Comparison of ENCODE assay signal across 19 mouse cellular contexts in the genomic region with DNA sequence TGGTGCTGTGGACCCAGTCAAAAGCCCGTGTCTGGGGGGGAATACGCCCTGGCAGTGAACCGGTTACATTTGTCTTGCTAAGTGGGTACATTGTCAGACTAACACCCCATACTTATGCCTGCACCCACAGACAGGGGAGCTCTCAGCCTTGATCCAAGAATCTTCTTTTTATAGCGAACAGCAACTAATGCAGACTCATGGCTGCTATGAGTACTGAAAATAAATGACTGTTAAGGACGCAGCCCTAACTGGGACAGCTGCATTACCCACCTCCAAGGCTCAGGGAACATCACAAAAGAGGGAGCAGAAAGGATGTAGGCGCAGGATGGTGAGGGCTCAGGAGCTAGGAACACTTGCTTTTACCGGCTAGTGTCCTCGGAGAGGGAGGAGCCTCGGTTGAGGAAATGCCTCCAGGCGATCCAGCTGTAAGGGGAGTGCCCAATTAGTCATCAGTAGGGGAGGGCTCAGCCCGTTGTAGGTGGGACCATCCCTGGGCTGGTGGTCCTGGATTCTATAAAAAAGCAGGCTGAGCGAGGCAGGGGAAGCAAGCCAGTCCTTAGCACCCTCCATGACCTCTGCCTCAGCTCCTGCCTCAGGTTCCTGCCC. TPM values are rescaled to one million over a fixed set of nuclear protein-coding genes. Genes with fewer than 3 reads are reported as not detected.
A peak's percentile ranks its signal among the peaks of the same experiment; 100 is the strongest.
DNase-seq lines count a peak whose midpoint lies in the region; ATAC-seq and TF ChIP-seq lines count a peak whose summit lies in the region.
"Had no signal": no experiment of that assay in that cellular context is flagged by ENCODE, and none has a peak within 500 bp of the region (broad histone marks: within the 10 kb centered on the region; RNA-seq: fewer than 3 reads in every experiment).

No protein-coding gene starts in this region.

- 29% methylated on average over 12 of the region's 12 CpGs for WGBS in olfactory bulb, adult 2 months
- WGBS in cerebellum, adult 2 months = 56% methylated on average over 12 of the region's 12 CpGs
- 49% methylated on average over 12 of the region's 12 CpGs for WGBS in hindbrain, postnatal 0 days

- no peak overlapping the region for H3K4me3 ChIP-seq in left cerebral cortex, adult 2 months
- no peak overlapping the region for H3K4me3 ChIP-seq in ES-Bruce4 (ENCODE audit: low read depth, low read length)
- H3K4me3 ChIP-seq in olfactory bulb, adult 2 months (ENCODE audit: insufficient read depth, low read depth, low read length) = no peak overlapping the region
- no peak overlapping the region for H3K4me3 ChIP-seq in cerebellum, adult 2 months (replicated peaks; ENCODE audit: insufficient read depth, low read depth, low read length)
- no peak overlapping the region for H3K4me3 ChIP-seq in hindbrain, postnatal 0 days (ENCODE audit: low read length)
- H3K4me3 ChIP-seq: embryonic facial prominence, embryonic 13.5 days; hindbrain, embryonic 12.5 days had no signal

- peak in 1 of 2 experiments; percentile 44 for DNase-seq in left cerebral cortex, adult 2 months (ENCODE audit: extremely low spot score in 1 of 2, low spot score in 2 of 2)
- no peak for DNase-seq in left cerebral cortex, postnatal 10 days (ENCODE audit: extremely low spot score in 1 of 2, low spot score in 2 of 2)
- DNase-seq in R1 (ENCODE audit: low read depth, low spot score) = peak; percentile 83
- DNase-seq in cerebellum, adult 2 months = no peak
- DNase-seq in hindbrain, postnatal 0 days (ENCODE audit: low spot score) = no peak
- DNase-seq: adrenal gland, postnatal 14 days; cerebellum, adult 8-10 months; gastrocnemius, postnatal 36 days; heart, postnatal 10 days; lung, embryonic 14.5 days; thymus, adult 18-20 months had no signal

- intact Hi-C loops in left cerebral cortex, adult 2 months (cut with DNase I) = loop anchor here (1.0 kb wide), 1 partner anchor 18 kb away; no protein-coding TSS in a partner anchor
- intact Hi-C loops in left cerebral cortex, postnatal 10 days (cut with DNase I) = no loop called here

- no peak overlapping the region for H3K4me2 ChIP-seq in hindbrain, postnatal 0 days (ENCODE audit: low read depth, low read length)
- H3K4me2 ChIP-seq: embryonic facial prominence, embryonic 13.5 days; hindbrain, embryonic 12.5 days; liver, embryonic 11.5 days; lung, embryonic 14.5 days had no signal

- TF ChIP-seq POLR2A in ES-Bruce4 (IDR thresholded peaks at IDR 0.05; ENCODE audit: insufficient read depth, low read length) = no peak
- no peak for TF ChIP-seq POLR2A in olfactory bulb, adult 2 months (IDR thresholded peaks at IDR 0.05; ENCODE audit: insufficient read depth, low read depth, low read length)
- no peak for TF ChIP-seq POLR2A in cerebellum, adult 2 months (IDR thresholded peaks at IDR 0.05; ENCODE audit: borderline replicate concordance, insufficient read depth, low read length)

- no peaks in the 10 kb centered on the region for H3K4me1 ChIP-seq in ES-Bruce4 (ENCODE audit: control insufficient read depth, insufficient read depth, low read length)
- peaks cover 29% of the 10 kb centered on the region for H3K4me1 ChIP-seq in olfactory bulb, adult 2 months (ENCODE audit: control insufficient read depth, insufficient read depth, low read length)
- peaks cover 23% of the 10 kb centered on the region for H3K4me1 ChIP-seq in cerebellum, adult 2 months (ENCODE audit: control insufficient read depth, insufficient read depth, low read length)
- H3K4me1 ChIP-seq in hindbrain, postnatal 0 days (ENCODE audit: insufficient read depth, low read length) = no peaks in the 10 kb centered on the region
- H3K4me1 ChIP-seq: embryonic facial prominence, embryonic 13.5 days; hindbrain, embryonic 12.5 days had no signal

- no peak overlapping the region for H3K9ac ChIP-seq in ES-Bruce4 (ENCODE audit: low read depth, poor library complexity, severe bottlenecking)
- H3K9ac ChIP-seq in hindbrain, postnatal 0 days (replicated peaks; ENCODE audit: low read length) = no peak overlapping the region
- H3K9ac ChIP-seq: embryonic facial prominence, embryonic 13.5 days; hindbrain, embryonic 12.5 days; lung, embryonic 14.5 days had no signal

- no peaks in the 10 kb centered on the region for H3K9me3 ChIP-seq in ES-Bruce4 (replicated peaks; ENCODE audit: control insufficient read depth, insufficient read depth, low read length, poor library complexity, severe bottlenecking)
- H3K9me3 ChIP-seq in hindbrain, postnatal 0 days (ENCODE audit: low read length) = no peaks in the 10 kb centered on the region
- H3K9me3 ChIP-seq: embryonic facial prominence, embryonic 13.5 days; hindbrain, embryonic 12.5 days had no signal

- no peaks in the 10 kb centered on the region for H3K27me3 ChIP-seq in ES-Bruce4 (ENCODE audit: control insufficient read depth, insufficient read depth, low read length, poor library complexity, severe bottlenecking)
- H3K27me3 ChIP-seq in cerebellum, adult 2 months (ENCODE audit: control insufficient read depth, insufficient read depth, low read length) = no peaks in the 10 kb centered on the region
- no peaks in the 10 kb centered on the region for H3K27me3 ChIP-seq in hindbrain, postnatal 0 days (ENCODE audit: insufficient read depth, low read length)
- H3K27me3 ChIP-seq: hindbrain, embryonic 12.5 days had no signal

- H3K27ac ChIP-seq in left cerebral cortex, adult 2 months = peak overlapping the region; percentile 47
- no peak overlapping the region for H3K27ac ChIP-seq in ES-Bruce4 (ENCODE audit: insufficient read depth, low read length)
- H3K27ac ChIP-seq in olfactory bulb, adult 2 months (ENCODE audit: insufficient read depth, low read depth, low read length) = peak overlapping the region; percentile 71
- no peak overlapping the region for H3K27ac ChIP-seq in cerebellum, adult 2 months (ENCODE audit: insufficient read depth, low read length)
- no peak overlapping the region for H3K27ac ChIP-seq in hindbrain, postnatal 0 days
- H3K27ac ChIP-seq: embryonic facial prominence, embryonic 13.5 days; hindbrain, embryonic 12.5 days had no signal

- TF ChIP-seq CTCF in left cerebral cortex, adult 2 months (IDR thresholded peaks at IDR 0.05) = peak; percentile 33
- TF ChIP-seq CTCF in ES-Bruce4 (IDR thresholded peaks at IDR 0.05; ENCODE audit: low read depth, low read length) = no peak
- no peak for TF ChIP-seq CTCF in olfactory bulb, adult 2 months (IDR thresholded peaks at IDR 0.05; ENCODE audit: insufficient read depth, low read depth, low read length)
- no peak for TF ChIP-seq CTCF in cerebellum, adult 2 months (IDR thresholded peaks at IDR 0.05; ENCODE audit: borderline replicate concordance, insufficient read depth, low read depth, low read length)
- no peak for TF ChIP-seq CTCF in hindbrain, postnatal 0 days (IDR thresholded peaks at IDR 0.05; ENCODE audit: low read depth)

- no peak for ATAC-seq in hindbrain, postnatal 0 days
- ATAC-seq: activated CD4-positive, CD25-positive, alpha-beta regulatory T cell, adult 4 months; midbrain, embryonic 16.5 days had no signal

- TF ChIP-seq EP300 in ES-Bruce4 (IDR thresholded peaks at IDR 0.05; ENCODE audit: insufficient read depth, low read depth, low read length) = 0 out of 2 replicates have a peak, but pooled peaks have one; percentile 29

- no peaks in the 10 kb centered on the region for H3K36me3 ChIP-seq in ES-Bruce4 (ENCODE audit: control insufficient read depth, insufficient read depth, low read length, poor library complexity, severe bottlenecking)
- peaks cover 14% of the 10 kb centered on the region; the same call in 1 of the 2 replicates for H3K36me3 ChIP-seq in hindbrain, postnatal 0 days (ENCODE audit: insufficient read depth, low read length)

RNA-seq across cellular contexts. Expression of a gene that starts 11.5 kb away (rescaled TPM):
- 10 to 100 TPM; 71.6 to 84.3 TPM for total RNA-seq in left cerebral cortex, adult 2 months (2021)
- 10 to 100 TPM; 43.2 to 47.9 TPM for total RNA-seq in left cerebral cortex, postnatal 10 days (2021)
- polyA plus RNA-seq in ES-Bruce4 (2011; ENCODE audit: insufficient read depth, insufficient read length, low read depth, missing spikeins) = 4.2 and 4.4 TPM in 2 replicates
- polyA plus RNA-seq in olfactory bulb, adult 2 months (2012; ENCODE audit: insufficient read depth, insufficient read length, low replicate concordance, missing spikeins) = not detected in 2 replicates
- 2.3 and 2.9 TPM in 2 replicates for polyA plus RNA-seq in cerebellum, adult 2 months (2012; rRNA removed)
- total RNA-seq in hindbrain, postnatal 0 days (2014; rRNA removed) = 4.7 and 4.8 TPM in 2 replicates
- polyA plus RNA-seq in hindbrain, postnatal 0 days (2015; fragmentation: Nextera tagmentation; extraction: Ambion mirVana) = 4.5 and 4.7 TPM in 2 replicates
- total RNA-seq: common myeloid progenitor, adult 5-6 weeks had no signal
- polyA plus RNA-seq: activated CD4-positive, CD25-positive, alpha-beta regulatory T cell, adult 4 months had no signal

RNA-seq across cellular contexts. Expression of a gene that starts 18.7 kb away (rescaled TPM):
- 10 to 100 TPM; 92.1 to 95.3 TPM for total RNA-seq in left cerebral cortex, adult 2 months (2021)
- total RNA-seq in left cerebral cortex, postnatal 10 days (2021) = 10 to 100 TPM; 48.1 to 48.3 TPM
- polyA plus RNA-seq in ES-Bruce4 (2011; ENCODE audit: insufficient read depth, insufficient read length, low read depth, missing spikeins) = 28.4 and 31.8 TPM in 2 replicates
- polyA plus RNA-seq in olfactory bulb, adult 2 months (2012; ENCODE audit: insufficient read depth, insufficient read length, low replicate concordance, missing spikeins) = not detected in 2 replicates
- 52.2 and 57.4 TPM in 2 replicates for polyA plus RNA-seq in cerebellum, adult 2 months (2012; rRNA removed)
- total RNA-seq in hindbrain, postnatal 0 days (2014; rRNA removed) = 38.1 and 40.2 TPM in 2 replicates
- polyA plus RNA-seq in hindbrain, postnatal 0 days (2015; fragmentation: Nextera tagmentation; extraction: Ambion mirVana) = 16.3 and 17.3 TPM in 2 replicates
- total RNA-seq: common myeloid progenitor, adult 5-6 weeks had no signal

RNA-seq across cellular contexts. Expression of a gene that starts 52.3 kb away (rescaled TPM):
- total RNA-seq in left cerebral cortex, adult 2 months (2021) = 10 to 100 TPM; 23.7 to 28.0 TPM
- 10 to 100 TPM; 23.4 to 24.6 TPM for total RNA-seq in left cerebral cortex, postnatal 10 days (2021)
- polyA plus RNA-seq in ES-Bruce4 (2011; ENCODE audit: insufficient read depth, insufficient read length, low read depth, missing spikeins) = 18.3 and 20.3 TPM in 2 replicates
- polyA plus RNA-seq in olfactory bulb, adult 2 months (2012; ENCODE audit: insufficient read depth, insufficient read length, low replicate concordance, missing spikeins) = not detected in 2 replicates
- 27.6 and 29.5 TPM in 2 replicates for polyA plus RNA-seq in cerebellum, adult 2 months (2012; rRNA removed)
- total RNA-seq in hindbrain, postnatal 0 days (2014; rRNA removed) = 48.8 and 54.5 TPM in 2 replicates
- 39.1 and 42.2 TPM in 2 replicates for polyA plus RNA-seq in hindbrain, postnatal 0 days (2015; fragmentation: Nextera tagmentation; extraction: Ambion mirVana)

RNA-seq across cellular contexts. Expression of a gene that starts 52.6 kb away (rescaled TPM):
- 100 to 1,000 TPM; 309 to 316 TPM for total RNA-seq in left cerebral cortex, adult 2 months (2021)
- total RNA-seq in left cerebral cortex, postnatal 10 days (2021) = 100 to 1,000 TPM; 303 to 308 TPM
- 1,045 and 1,093 TPM in 2 replicates for polyA plus RNA-seq in ES-Bruce4 (2011; ENCODE audit: insufficient read depth, insufficient read length, low read depth, missing spikeins)
- 1,053 and 1,293 TPM in 2 replicates for polyA plus RNA-seq in olfactory bulb, adult 2 months (2012; ENCODE audit: insufficient read depth, insufficient read length, low replicate concordance, missing spikeins)
- polyA plus RNA-seq in cerebellum, adult 2 months (2012; rRNA removed) = 412 and 449 TPM in 2 replicates
- total RNA-seq in hindbrain, postnatal 0 days (2014; rRNA removed) = 337 and 384 TPM in 2 replicates
- polyA plus RNA-seq in hindbrain, postnatal 0 days (2015; fragmentation: Nextera tagmentation; extraction: Ambion mirVana) = 371 and 412 TPM in 2 replicates

RNA-seq across cellular contexts. Expression of a gene that starts 59.8 kb away (rescaled TPM):
- total RNA-seq in left cerebral cortex, adult 2 months (2021) = 100 to 1,000 TPM; 156 to 177 TPM
- total RNA-seq in left cerebral cortex, postnatal 10 days (2021) = 100 to 1,000 TPM; 118 to 134 TPM
- 55.4 and 61.2 TPM in 2 replicates for polyA plus RNA-seq in ES-Bruce4 (2011; ENCODE audit: insufficient read depth, insufficient read length, low read depth, missing spikeins)
- 603 TPM in 1 of 2 replicates, not detected in the other for polyA plus RNA-seq in olfactory bulb, adult 2 months (2012; ENCODE audit: insufficient read depth, insufficient read length, low replicate concordance, missing spikeins)
- 180 and 181 TPM in 2 replicates for polyA plus RNA-seq in cerebellum, adult 2 months (2012; rRNA removed)
- total RNA-seq in hindbrain, postnatal 0 days (2014; rRNA removed) = 141 and 150 TPM in 2 replicates
- polyA plus RNA-seq in hindbrain, postnatal 0 days (2015; fragmentation: Nextera tagmentation; extraction: Ambion mirVana) = 85.3 and 89.1 TPM in 2 replicates

Comparison
In these comparisons a context has a peak if more than half of its experiments do, and no peak if none do; other contexts are left out.
1. H3K27ac ChIP-seq: peak in left cerebral cortex, adult 2 months (single experiment) and olfactory bulb, adult 2 months (single experiment); none in ES-Bruce4 (single experiment), cerebellum, adult 2 months (single experiment) and hindbrain, postnatal 0 days (single experiment).